Mouse (Mus musculus): ENCODE results near the gene Actg1.

DNA sequence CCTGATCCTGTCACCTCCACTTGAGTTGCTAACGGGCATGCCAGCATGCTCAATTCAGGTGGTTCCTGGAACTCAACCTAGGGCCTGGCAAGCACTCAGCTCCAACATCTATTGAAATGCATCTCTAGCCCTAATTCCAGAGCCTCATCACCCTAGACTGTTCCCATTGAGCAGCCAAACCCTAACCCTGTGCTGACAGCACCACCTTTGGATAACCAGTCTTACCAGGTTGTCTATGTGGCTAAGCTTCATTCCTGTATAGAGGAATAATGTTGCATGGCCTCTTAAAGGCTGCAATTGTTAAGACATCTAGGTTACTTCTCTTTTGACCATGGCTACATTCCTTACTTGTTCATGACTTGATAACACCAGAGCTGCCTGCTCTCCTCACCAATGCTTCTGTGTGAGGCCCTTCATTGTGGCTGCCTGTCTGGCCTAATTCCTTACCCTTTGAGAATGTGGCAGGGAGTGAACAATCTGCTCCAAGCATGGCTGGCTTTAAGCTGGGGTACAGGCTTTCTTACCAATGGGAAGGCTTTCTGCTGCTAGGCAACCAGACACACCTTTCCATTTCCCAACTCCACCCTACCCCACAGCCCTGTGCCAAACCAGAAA lies 3.2 kb downstream of the Actg1 start:
- TF ChIP-seq ZNF384 (IDR thresholded peaks at IDR 0.05; ENCODE audit: low read depth, low read length): no peak
- no peak for TF ChIP-seq UBTF (IDR thresholded peaks at IDR 0.05; ENCODE audit: low read depth, low read length)
- TF ChIP-seq EP300 (IDR thresholded peaks at IDR 0.05; ENCODE audit: low read length): no peak
- TF ChIP-seq IRF4 (IDR thresholded peaks at IDR 0.05; ENCODE audit: low read depth, low read length): no peak
- TF ChIP-seq CTCF (conservative IDR thresholded peaks at IDR 0.05 in 1 of 2, IDR thresholded peaks at IDR 0.05 in 1 of 2; ENCODE audit: low read depth in 2 of 2, low read length in 2 of 2): no peak
- 0 out of 2 replicates have a peak, but pooled peaks have one; percentile 24 for TF ChIP-seq USF2 (conservative IDR thresholded peaks at IDR 0.05; ENCODE audit: low read depth, low read length)
- peak; percentile 80 for TF ChIP-seq POLR2A (IDR thresholded peaks at IDR 0.05; ENCODE audit: low read depth, low read length)
- no peak for TF ChIP-seq MAFK (IDR thresholded peaks at IDR 0.05; ENCODE audit: insufficient replicate concordance, low read length)
- no peak for TF ChIP-seq TBP (conservative IDR thresholded peaks at IDR 0.05; ENCODE audit: low read depth, low read length)

Measured in CH12.LX (cell line).